Mouse (Mus musculus): ENCODE results near the gene Agbl5. TPM values are rescaled to one million over a fixed set of nuclear protein-coding genes. Genes with fewer than 3 reads are reported as not detected.

Gene Agbl5
- polyA plus RNA-seq, 2 experiments = 27.7 to 61.9 TPM

- H3K9ac ChIP-seq (ENCODE audit: low read depth, low read length, severe bottlenecking) = no peak overlapping the region
- TF ChIP-seq POLR2A (IDR thresholded peaks at IDR 0.05; ENCODE audit: borderline replicate concordance, extremely low read depth, insufficient read depth, insufficient read length) = no peak
- no peaks in the 10 kb centered on the region for H3K4me1 ChIP-seq (ENCODE audit: control insufficient read depth, insufficient read depth, low read length)
- no peak overlapping the region for H3K4me2 ChIP-seq (replicated peaks; ENCODE audit: low read depth, low read length, severe bottlenecking)
- H3K9me3 ChIP-seq (ENCODE audit: control insufficient read depth, low read length) = no peaks in the 10 kb centered on the region
- DNase-seq (ENCODE audit: low spot score) (no peak), ATAC-seq (ENCODE audit: low FRiP score, low read depth) (no peak)
- no peak overlapping the region for H3K4me3 ChIP-seq (replicated peaks; ENCODE audit: low read length)
- WGBS = 95% methylated on average over 2 of the region's 2 CpGs
- no peak overlapping the region for H3K27ac ChIP-seq (replicated peaks; ENCODE audit: low read depth, low read length)
- no peaks in the 10 kb centered on the region for H3K36me3 ChIP-seq (ENCODE audit: control insufficient read depth, insufficient read depth, low read length)
- no peaks in the 10 kb centered on the region; the same call in 1 of the 2 replicates for H3K27me3 ChIP-seq (ENCODE audit: control insufficient read depth, insufficient read depth, low read length)
Observed at GRCm38 (mm10) chr5:30943004-30943403, 54.5 kb downstream of the Agbl5 start.

DNA sequence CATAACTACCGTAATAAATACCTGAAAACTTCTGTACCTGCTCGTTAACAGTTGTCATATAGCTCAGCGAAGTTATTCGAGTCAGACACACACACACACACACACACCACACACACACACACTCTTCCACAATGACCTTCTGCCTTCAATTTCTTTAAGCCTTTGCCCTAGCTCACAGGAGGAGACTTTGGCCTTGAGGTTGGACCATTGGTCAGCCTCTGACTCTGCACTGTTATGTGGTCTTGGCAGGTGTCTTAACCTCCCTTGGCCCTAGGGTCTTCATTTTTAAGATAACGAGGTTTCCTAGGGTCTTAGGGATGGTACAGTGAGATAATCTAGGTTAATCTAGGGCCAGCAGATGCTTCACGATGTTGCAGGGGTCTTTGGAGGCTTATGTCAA is 55.9 kb downstream of the Agbl5 start:
- Histone ChIP-seq H3K27ac (replicated peaks; ENCODE audit: low read depth, low read length) (no peak overlapping the region), H3K4me2 (replicated peaks; ENCODE audit: low read depth, low read length, severe bottlenecking) (no peak overlapping the region; the same call in 1 of the 2 replicates), H3K4me3 (replicated peaks; ENCODE audit: low read length) (no peak overlapping the region), H3K9ac (ENCODE audit: low read depth, low read length, severe bottlenecking) (no peak overlapping the region), H3K9me3 (ENCODE audit: control insufficient read depth, low read length) (no peaks in the 10 kb centered on the region), H3K27me3 (ENCODE audit: control insufficient read depth, insufficient read depth, low read length) (no peaks in the 10 kb centered on the region; the same call in 1 of the 2 replicates), H3K4me1 (ENCODE audit: control insufficient read depth, insufficient read depth, low read length) (peaks cover 3% of the 10 kb centered on the region; the same call in 1 of the 2 replicates), H3K36me3 (ENCODE audit: control insufficient read depth, insufficient read depth, low read length) (no peaks in the 10 kb centered on the region)
- no peak for TF ChIP-seq POLR2A (IDR thresholded peaks at IDR 0.05; ENCODE audit: borderline replicate concordance, extremely low read depth, insufficient read depth, insufficient read length)
- WGBS = 77% methylated on average over 6 of the region's 6 CpGs
- ATAC-seq (ENCODE audit: low FRiP score, low read depth) (no peak), DNase-seq (ENCODE audit: low spot score) (no peak)

GRCm38 (mm10) chr5:30944956-30945781 is 56.7 kb downstream of the Agbl5 start, which contains the start of gene Cgref1:
Gene Cgref1 (minus strand): TSS chr5:30945591.
- H3K36me3 ChIP-seq (ENCODE audit: control insufficient read depth, insufficient read depth, low read length) = no peaks in the 10 kb centered on the region
- no peak for ATAC-seq (ENCODE audit: low FRiP score, low read depth)
- H3K4me3 ChIP-seq (replicated peaks; ENCODE audit: low read length) = peak within 1 kb of the TSS; percentile 48
- H3K27me3 ChIP-seq (ENCODE audit: control insufficient read depth, insufficient read depth, low read length) = no peaks in the 10 kb centered on the region; the same call in 1 of the 2 replicates
- H3K9ac ChIP-seq (ENCODE audit: low read depth, low read length, severe bottlenecking) = peak within 1 kb of the TSS; percentile 56
- 6% methylated on average over 42 of the region's 44 CpGs for WGBS
- H3K27ac ChIP-seq (replicated peaks; ENCODE audit: low read depth, low read length) = no peak within 1 kb of the TSS
- peaks cover 3% of the 10 kb centered on the region; the same call in 1 of the 2 replicates for H3K4me1 ChIP-seq (ENCODE audit: control insufficient read depth, insufficient read depth, low read length)
- H3K9me3 ChIP-seq (ENCODE audit: control insufficient read depth, low read length) = no peaks in the 10 kb centered on the region
- peak within 1 kb of the TSS; percentile 76 for H3K4me2 ChIP-seq (replicated peaks; ENCODE audit: low read depth, low read length, severe bottlenecking)
- TF ChIP-seq POLR2A (IDR thresholded peaks at IDR 0.05; ENCODE audit: borderline replicate concordance, extremely low read depth, insufficient read depth, insufficient read length) = no peak
- DNase-seq (ENCODE audit: low spot score) = peak; percentile 55

DNA sequence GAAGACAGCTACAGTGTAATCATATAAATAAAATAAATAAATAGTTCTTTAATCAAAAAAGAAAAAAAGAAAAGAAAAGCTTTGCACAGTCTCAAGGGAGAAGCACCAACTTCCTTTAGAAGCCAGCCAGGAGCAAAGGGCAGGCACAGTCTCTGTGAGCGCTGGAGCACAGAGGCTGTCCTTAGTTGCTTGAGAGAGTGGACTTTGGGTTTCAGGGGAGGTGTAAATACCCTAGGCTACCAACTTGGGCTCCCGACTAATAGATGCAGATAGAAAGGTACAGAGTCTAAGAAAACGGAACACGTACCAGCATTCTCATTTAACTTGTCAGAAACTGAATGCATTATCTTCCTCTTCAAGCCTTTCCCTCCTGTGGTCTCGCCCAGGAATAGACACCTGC is 60.1 kb downstream of the Agbl5 start:
- H3K9ac ChIP-seq (ENCODE audit: low read depth, low read length, severe bottlenecking) = no peak overlapping the region
- no peak overlapping the region for H3K4me2 ChIP-seq (replicated peaks; ENCODE audit: low read depth, low read length, severe bottlenecking)
- DNase-seq (ENCODE audit: low spot score) (no peak), ATAC-seq (ENCODE audit: low FRiP score, low read depth) (no peak)
- no peaks in the 10 kb centered on the region for H3K9me3 ChIP-seq (ENCODE audit: control insufficient read depth, low read length)
- H3K4me3 ChIP-seq (replicated peaks; ENCODE audit: low read length) = no peak overlapping the region
- 74% methylated on average over 5 of the region's 5 CpGs for WGBS
- H3K27ac ChIP-seq (replicated peaks; ENCODE audit: low read depth, low read length) = no peak overlapping the region
- TF ChIP-seq POLR2A (IDR thresholded peaks at IDR 0.05; ENCODE audit: borderline replicate concordance, extremely low read depth, insufficient read depth, insufficient read length) = no peak
- peaks cover 15% of the 10 kb centered on the region for H3K36me3 ChIP-seq (ENCODE audit: control insufficient read depth, insufficient read depth, low read length)
- H3K27me3 ChIP-seq (ENCODE audit: control insufficient read depth, insufficient read depth, low read length) = no peaks in the 10 kb centered on the region; the same call in 1 of the 2 replicates
- peaks cover 6% of the 10 kb centered on the region; the same call in 1 of the 2 replicates for H3K4me1 ChIP-seq (ENCODE audit: control insufficient read depth, insufficient read depth, low read length)

- TF ChIP-seq POLR2A (IDR thresholded peaks at IDR 0.05; ENCODE audit: borderline replicate concordance, extremely low read depth, insufficient read depth, insufficient read length) = no peak; the same call in 1 of the 2 replicates
- WGBS = 2% methylated on average over 31 of the region's 31 CpGs
- no peaks in the 10 kb centered on the region; the same call in 1 of the 2 replicates for H3K27me3 ChIP-seq (ENCODE audit: control insufficient read depth, insufficient read depth, low read length)
- H3K4me1 ChIP-seq (ENCODE audit: control insufficient read depth, insufficient read depth, low read length) = peaks cover 6% of the 10 kb centered on the region; the same call in 1 of the 2 replicates
- no peaks in the 10 kb centered on the region for H3K9me3 ChIP-seq (ENCODE audit: control insufficient read depth, low read length)
- DNase-seq (ENCODE audit: low spot score) (peak; percentile 92), ATAC-seq (ENCODE audit: low FRiP score, low read depth) (peak; percentile 84)
- peaks cover 27% of the 10 kb centered on the region for H3K36me3 ChIP-seq (ENCODE audit: control insufficient read depth, insufficient read depth, low read length)
- peak overlapping the region; percentile 44 for H3K4me3 ChIP-seq (replicated peaks; ENCODE audit: low read length)
- H3K4me2 ChIP-seq (replicated peaks; ENCODE audit: low read depth, low read length, severe bottlenecking) = peak overlapping the region; percentile 66
- H3K27ac ChIP-seq (replicated peaks; ENCODE audit: low read depth, low read length) = peak overlapping the region; percentile 50; the same call in 1 of the 2 replicates
- peak overlapping the region; percentile 47 for H3K9ac ChIP-seq (ENCODE audit: low read depth, low read length, severe bottlenecking)
Observed at GRCm38 (mm10) chr5:30949654-30950326, 61.3 kb downstream of the Agbl5 start.

Data from limb, embryonic 14.5 days (tissue).